Mouse (Mus musculus) lung, adult 2 months (tissue): Measurements from ENCODE around the gene Stk25.

Experiments used
- CTCF ChIP-seq: fragments of 200-500 bp; IDR thresholded peaks from 2 replicates; pipeline ENCODE4 v1.5.1; 2011; ENCODE audit warnings: mild to moderate bottlenecking, low read length, control low read depth; ENCODE audit not compliant: insufficient read depth
- POLR2A ChIP-seq: fragments of 200-500 bp; IDR thresholded peaks from 2 replicates; pipeline ENCODE4 v1.6.1; 2011; ENCODE audit warnings: low read depth, mild to moderate bottlenecking, control low read depth, low read length, borderline replicate concordance; ENCODE audit errors: extremely low read depth

- TF ChIP-seq CTCF (no peak), POLR2A (no peak)
These were observed 29.7 kb upstream of the Stk25 start for GRCm38 (mm10) chr1:93688154-93688553.
